Mouse (Mus musculus) regulatory T cell (primary cell): ENCODE data around the gene Stk38.

ENCODE experiments used
- in situ Hi-C: fragments of 300-600 bp; cut with MboI, MseI; formaldehyde crosslinking; loops from one replicate; pipeline ENCODE4 v1.15.1; 2025; ENCODE audit warnings: high pct_unique_total_duplicates

Stk38 gene

DNA sequence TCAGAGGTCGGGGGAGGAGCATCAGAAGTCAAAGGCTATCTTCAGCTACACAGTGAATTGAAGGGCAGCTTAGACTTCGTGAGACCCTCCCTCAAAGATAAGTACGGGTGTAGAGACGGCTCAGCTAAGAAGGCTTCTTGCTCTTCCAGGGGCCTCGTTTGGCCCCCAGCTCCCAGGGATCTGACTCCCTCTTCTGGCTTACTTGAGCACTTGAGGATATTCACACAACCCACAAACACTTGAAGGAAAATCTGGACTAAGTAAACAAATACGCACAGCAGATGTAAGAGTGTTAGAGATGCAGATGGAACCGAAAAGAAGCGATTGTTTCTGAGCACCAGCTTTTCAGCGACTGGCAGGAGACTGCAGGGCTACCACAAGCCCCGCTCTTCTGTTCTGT is 47.2 kb downstream of the Stk38 start:
- in situ Hi-C loops: no loop called here

DNA sequence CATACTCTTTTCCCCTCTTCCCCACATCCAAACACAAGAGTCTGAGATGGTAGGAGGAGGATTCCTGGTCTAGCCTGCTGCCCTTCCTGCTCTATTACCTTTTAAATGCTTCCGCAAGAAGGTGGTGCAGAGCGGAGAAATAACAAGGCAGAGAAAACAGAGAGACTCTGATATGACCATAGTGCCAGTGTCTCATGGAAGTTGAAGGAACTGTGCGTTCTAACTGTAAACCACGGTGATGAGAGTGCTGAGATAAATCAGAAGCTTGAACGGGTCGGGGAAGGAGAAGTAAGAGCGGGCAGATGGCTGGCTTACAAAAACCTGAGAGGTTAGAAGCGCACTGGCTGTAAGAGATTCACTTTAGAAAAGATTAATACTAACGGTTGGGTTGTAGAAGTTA is 53.4 kb downstream of the Stk38 start:
- in situ Hi-C loops: no loop called here

DNA sequence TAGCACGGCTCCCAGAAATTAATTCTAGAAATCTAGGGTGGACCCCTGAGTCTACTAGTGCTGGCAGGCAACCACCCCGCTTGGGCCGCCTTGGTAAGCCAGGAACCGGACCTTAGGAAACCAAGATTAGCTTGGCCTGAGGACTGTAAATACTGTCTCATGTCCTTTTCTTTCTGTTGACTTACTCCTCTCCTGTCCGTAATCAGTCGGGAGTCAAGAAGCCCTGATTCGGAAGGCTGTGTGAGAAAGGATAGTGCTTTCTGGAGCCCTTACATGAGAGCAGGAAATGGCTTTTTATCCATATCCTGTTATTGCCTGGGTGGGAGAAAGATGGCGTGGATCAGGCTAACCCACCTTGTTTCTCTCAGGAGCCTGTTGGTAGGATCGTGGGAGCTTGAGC is 54.5 kb downstream of the Stk38 start:
- in situ Hi-C loops: no loop called here

DNA sequence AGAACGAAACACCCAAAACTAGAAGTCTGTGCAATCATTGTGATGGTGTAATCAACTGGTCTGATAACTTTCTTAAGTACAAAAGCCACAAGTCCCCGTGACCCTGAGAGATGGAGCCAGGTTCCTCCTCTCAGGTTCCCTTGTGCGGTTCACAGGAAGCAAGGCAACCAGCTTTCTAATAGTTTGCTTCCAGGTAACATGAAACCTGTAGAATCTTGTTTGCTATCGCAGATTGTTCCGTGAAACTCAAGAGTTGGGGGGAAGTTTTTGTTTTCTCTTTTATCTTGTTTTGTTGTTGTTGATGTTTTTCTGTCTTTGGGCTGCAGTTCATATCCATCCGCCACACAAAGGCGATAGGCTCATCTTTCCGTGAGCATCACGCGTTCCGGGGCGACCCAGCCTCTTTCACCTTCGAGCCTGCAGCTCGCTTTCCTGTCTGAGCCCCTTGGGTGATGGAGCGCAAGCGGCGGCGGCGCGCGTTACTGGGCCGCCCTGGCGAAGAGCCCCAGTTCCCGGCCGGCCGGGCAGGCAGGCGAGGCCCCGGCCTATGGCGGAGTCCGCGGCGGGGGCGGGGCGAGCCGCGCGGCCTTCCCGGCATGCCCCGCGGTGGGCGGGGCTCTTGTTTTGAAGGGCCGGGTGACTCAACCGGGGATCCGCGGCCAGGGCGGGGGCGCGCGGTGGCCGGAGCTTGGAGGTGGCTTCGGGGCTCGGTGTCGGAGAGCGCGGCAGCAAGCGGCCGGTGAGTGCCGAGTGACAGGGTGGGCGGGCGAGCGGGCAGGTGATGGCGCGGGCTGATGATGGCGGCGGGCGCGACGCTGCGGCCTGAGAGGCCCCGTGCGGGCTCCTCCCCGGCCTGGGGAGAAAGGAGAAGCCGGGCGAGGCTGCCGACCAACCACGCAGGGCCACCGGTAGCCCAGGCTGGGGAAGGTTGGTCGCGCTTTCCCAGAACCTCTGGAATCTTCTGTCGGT is 55.7 kb downstream of the Stk38 start, which contains the start of gene Kctd20:
Kctd20 (plus strand) TSS at position 120 of the 969 bp plus-strand sequence.
- in situ Hi-C loops: no loop called here

DNA sequence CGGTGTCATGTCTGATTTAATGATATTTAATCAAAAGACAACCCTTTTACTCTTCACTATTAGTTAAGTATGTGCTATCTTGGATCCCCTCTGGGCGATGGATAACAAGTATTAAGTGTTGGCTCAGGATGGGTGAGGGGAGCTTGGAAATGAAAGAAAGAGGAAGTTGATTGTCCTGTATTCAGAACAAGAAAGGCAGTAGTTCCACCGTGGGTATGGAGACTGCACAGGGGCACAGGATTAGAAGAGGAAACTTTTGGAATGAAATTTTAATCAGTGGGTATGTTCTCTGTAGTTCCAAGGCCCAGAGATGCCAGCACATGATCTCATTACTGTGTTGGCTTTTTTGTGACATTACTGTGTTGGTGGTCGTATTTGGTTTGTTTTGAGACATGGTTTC is 57.0 kb downstream of the Stk38 start:
- in situ Hi-C loops: no loop called here

DNA sequence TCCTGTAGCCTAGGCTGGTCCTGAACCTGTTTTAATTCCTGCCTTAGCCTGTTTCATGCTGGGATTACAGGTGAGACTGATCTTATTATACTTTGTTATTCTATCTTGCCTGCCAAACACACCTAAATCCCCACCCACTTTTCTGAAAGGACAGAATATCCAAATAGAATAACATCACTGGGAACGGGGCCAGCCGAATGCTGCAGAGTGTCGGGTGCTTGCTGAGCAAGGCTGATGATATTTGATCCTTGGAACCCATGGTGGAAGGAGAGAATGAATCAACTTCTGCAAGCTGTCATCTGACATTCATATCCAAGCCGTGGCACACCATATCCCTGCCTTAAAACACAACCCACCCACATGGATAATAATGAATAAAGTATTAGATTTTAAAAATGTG is 59.1 kb downstream of the Stk38 start:
- in situ Hi-C loops: no loop called here

DNA sequence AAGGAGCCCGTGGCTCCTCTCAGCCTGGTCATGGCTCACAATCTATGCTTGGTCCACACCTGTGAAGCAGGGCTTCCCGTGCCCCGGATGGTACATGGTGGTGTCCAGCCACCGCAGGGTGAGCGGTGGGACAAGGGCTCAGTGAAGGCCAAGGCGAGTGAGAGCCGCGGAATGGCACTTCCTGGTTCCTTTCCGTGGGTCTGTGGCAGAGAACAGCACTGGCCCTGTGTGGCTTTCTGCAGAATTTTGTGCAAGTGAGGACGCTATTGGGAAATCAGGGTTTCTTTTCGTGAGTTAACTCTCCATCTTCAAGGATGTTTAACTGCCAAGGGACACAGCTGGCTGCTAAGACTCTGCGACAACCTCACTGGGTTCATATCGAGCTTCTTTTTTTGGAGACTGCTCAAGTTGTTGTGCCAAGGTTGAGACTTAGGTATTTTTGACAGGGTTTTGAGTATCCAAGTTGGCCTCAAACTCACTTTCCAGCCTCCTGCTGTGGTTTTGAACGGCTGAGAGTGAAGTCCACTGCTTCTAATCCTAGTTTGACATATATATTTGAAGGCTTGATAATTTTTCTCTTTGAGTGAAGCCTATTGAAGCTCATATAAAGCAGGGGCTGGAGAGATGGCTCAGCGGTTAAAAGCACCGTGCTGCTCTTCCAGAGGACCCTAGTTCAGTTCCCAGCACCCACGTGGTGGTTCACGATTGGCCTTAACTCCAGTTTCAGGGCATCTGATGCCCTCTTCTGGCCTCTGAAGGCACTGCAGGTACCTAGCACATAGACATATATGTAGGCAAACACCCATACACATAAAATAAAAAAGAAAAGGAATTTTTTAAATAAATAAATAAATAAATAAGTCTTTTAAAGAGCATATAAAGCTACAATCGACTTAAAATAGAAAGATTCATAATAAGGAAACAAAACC is 60.5 kb downstream of the Stk38 start:
- in situ Hi-C loops: no loop called here

DNA sequence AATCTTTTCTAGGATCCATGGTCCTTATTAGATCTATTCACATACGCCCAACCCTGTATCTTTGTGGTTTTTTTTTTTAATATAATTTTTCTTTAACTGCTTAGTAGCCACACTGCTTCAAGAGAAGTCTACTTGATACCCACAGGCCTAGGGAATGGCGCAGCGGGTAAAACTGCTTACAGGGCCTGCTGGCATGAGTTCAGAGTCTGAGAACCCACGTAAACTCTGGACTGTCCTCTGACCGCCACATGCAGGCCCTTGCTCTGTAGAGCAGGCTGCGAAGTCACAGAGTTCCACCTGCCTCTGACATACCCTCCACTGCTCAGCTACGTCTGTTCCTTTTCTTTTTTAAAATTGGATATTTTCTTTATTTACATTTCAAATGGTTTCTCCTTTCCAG is 63.3 kb downstream of the Stk38 start:
- in situ Hi-C loops: no loop called here

DNA sequence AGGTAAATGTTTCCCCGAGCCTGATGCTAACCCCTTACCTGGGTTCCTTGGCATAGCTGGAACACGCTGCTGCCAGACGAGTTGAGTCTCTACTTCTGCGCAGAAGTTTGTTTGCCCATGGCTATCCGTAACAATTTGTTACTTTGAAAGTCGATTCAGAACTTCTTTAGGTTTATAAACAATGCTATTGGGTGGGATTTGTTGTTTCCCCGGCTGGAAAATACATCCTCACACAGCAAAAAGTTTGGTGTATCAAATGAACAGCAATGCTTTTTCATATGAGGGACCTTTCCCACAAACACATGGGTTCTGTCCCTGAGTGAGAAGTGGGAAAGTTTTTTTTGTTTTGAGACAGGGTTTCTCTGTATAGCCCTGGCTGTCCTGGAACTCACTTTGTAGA is 64.1 kb downstream of the Stk38 start, which contains the start of gene Pxt1:
Pxt1 (minus strand) TSS at position 101 of the 400 bp plus-strand sequence.
- in situ Hi-C loops: no loop called here

DNA sequence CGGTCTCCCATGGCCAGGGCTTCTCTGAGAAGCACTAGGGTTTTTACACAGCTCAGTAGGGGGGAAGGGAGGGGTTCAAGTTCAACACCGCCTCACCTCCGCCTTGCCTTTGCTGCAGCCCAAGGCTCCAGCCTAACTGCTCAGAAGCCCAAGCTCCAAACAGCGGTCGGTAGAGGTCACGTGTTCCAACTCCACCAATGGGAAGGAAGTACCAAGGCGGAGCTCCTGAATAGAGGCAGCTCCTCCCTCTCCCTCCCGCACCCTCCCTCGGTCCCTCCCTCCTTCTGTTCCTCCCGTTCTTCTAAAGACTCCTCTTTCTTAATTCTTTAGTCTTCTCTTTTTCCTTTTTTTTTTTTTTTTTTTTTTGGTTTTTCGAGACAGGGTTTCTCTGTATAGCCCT is 65.7 kb downstream of the Stk38 start:
- in situ Hi-C loops: no loop called here

DNA sequence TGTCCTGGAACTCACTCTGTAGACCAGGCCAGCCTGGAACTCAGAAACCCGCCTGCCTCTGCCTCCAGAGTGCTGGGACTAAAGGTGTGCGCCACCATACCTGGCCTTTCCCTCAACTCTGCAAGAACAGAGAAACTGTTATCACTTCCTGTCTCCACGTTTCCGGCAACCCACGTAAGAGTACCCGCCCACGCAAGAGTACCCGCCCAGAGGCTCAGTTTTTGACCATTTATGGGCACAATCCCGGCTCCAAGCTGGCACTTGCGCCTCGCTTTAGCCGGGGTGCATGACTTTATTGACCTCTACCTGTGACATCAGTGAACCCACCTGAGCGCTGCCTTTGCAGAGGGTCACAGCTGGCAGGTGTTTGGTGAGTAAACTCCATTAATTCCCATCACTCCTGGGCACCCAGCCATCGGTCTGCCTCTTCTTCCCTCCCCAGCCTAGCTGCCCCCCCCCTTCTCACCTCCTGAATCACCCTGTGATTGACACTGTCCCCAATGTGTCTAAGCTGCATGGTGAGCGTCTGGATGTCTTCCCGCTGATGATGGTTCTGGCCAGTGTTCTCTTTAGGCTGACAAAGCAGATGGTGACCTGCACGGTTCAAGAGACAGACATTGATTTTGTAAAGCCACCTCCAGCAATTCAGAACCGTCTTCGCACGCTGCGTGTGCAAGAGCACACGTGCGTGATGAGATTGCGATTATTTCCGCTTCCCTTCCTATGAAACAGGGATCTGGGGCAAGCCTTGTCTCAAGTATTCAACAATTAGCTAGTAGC is 66.8 kb downstream of the Stk38 start:
- in situ Hi-C loops: no loop called here

DNA sequence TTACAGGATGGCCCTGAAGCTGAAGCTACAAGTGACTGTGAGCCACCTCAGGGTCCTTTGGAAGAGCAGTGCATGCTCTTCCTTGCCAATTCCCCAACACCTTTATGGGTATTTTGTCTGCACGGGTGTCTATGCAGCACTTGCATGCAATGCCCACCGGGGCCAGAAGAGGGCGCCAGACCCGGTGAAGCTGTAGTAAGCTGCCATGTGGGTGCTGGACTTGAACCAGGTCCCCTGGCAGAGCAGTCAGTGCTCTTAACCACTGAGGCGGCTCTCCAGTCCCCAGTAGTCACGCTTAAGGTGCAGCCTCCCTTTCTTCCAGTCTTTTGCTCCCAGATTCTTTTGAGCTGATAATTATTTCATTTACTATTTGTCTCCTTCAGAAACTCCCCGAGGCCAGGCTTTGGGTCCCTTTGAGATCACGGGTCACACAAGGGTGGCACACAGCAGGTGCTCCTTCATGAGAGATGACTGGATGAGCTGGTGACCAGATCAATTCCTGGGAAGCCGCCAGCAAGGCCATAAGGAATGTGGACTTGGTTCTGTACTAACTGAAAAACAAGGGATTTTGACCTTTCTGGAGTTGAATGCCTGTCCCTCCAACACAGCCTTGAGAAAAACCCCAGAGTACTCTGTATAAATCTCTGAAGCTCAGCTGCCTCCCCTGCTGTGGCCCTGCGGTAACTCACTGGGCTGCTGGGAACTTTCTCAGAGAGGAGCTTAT is 71.0 kb downstream of the Stk38 start:
- in situ Hi-C loops: no loop called here

DNA sequence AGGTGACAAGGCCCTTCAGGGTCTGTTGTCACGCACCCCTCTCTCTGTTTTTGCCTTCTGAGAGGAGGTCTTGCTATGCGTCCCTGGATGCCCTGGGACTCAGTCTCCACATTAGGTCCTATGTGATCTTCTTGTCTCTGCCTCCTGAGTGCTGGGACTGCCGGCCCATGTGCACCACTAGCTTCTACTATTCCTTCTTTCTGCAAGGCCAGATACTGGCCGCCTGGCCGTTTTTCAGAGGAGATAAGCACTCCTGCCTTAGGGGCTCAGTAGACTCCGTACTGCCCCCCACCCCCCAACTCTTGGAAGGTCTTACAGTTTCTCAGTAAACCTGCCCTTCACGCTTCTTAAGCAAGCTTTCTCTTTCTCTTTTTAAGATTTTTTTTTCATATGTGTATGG is 71.7 kb downstream of the Stk38 start:
- in situ Hi-C loops: no loop called here

DNA sequence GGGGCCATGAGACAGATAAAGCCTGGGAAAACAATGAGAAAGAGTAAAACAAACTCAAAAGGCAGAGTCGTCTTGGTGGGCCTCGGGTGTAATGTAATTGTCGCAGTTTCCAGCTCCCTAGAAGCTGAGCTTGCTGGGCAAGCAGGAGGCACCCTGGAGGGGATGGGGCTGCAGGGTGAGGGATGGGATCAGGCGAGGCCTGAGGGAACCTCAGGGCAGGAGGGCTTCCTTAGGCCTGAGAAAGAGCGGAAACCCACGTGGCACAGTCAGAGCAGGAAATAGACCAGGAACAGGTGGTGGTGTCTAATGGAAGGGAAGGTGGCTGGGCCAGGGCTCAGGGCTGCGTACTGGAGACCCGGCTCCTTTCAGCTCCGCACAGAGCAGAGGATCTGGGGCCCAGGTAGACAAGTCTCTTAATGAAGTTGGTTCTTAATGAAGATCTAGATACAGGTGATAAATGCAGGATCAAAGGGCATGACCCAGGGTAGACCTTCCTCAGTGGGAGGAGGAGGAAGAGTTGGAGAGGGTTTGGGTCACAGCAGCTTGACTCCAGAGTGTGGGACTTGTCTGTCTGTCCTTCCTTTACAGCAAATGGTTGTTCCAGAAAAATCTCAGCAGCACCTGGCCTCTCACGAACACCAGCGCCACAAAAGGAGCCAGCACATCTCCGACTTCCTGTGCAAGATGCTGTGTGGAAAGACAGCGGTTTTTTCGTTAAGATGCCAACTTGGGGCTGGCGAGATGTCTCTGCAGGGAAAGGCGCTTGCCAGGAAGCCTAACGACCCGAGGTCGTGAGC is 73.5 kb downstream of the Stk38 start:
- in situ Hi-C loops: no loop called here

DNA sequence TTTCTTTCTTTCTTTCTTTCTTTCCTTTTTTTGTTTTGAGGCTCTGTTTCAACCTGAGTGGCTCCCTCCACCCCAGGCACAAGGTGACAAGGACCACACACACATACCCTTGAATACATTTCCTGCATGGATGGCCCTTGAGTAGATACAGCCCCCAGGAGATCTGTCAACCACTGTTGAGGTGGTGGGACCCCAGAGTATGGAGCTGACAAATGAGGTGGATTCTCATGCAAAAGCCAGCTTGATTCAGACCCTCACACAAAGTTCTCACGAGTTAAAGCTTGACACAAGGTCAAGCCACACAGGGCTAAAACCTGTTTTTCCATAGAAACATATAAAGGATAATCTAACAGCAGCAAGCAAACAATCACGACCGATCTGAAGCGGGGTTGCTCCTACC is 75.5 kb downstream of the Stk38 start:
- in situ Hi-C loops: no loop called here

DNA sequence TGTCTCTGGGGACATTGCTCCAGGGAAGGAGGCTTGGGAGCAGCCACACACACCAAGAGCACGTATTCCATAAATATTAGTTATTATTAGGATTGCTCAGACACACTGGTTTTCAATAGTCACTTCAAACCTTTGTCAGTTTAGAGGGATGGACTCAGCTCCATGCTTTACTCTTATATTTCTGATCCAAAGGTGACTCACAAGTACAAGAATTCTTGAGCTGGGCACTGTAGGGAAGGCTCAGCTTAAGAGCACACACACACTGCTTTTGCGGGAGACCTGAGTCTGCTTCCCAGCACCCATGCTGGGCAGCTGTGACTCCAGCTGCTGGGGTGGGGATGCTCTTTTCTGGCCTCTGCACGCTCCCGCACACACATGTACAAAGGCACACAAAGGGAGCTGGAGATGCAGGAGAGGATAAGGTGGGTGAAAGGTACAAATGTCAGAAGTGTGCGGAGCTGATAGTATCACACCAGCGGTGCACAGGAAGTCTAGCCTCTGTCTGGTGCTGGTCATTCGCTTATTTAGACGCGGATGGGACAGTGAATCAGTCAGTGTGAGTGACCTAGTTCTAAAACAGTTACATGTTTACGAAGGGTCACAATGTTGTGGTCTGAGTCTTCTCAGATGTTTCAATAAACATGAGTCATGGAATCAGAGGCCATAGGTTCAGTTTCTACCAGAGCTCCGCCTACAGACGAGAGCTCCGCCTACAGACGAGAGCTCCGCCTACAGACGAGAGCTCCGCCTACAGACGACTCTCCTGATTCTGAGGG is 76.2 kb downstream of the Stk38 start:
- in situ Hi-C loops: no loop called here

DNA sequence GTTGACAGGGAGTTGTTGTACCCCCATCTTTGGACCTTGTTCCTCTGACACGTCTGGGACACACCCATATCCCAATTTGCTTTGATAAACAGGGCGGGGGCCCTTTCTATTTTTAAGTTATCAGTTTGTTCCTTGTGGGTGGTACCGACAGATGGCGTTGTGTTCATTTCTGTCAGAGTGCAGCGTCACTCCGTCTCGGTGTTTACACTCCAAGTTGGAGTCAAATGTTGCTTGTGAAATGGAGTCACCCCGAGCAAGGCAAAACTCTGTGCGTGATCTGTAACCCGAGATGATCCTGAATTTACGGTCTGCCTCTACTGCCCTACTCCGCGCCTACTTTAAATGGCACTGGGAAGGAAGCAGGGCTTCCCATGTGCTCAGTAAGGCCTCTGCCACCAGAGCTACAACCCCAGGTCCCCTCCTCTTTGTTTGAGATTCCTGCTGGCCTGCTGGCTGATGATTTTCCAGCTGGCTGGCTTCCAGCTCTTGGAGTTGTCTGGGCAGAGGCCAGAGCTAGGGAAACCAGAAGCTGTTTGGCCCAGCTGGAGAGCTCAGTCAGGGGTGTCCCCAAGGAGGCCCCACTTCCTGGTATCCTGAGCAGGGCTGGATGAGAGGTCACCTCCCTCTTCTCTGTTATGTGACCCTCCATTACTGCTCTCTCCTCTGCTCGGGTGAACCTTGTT is 77.3 kb downstream of the Stk38 start:
- in situ Hi-C loops: no loop called here

DNA sequence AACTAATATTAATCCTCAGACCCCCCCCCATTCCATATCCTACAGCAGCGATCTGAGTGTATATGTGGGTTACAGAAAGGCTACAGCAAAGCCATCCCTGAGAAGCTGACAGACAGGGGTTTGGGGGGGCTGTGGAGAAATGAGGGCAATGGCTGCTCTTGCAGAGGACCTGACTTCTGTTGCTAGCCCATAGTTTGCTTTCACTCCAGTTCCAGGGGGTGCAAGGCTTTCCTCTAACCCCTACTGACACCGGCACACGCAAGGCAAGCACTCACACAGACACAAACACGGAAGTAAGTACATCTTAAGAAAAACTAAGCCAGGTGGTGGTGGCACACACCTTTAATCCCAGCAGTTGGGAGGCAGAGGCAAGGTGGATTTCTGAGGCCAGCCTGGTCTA is 78.4 kb downstream of the Stk38 start:
- in situ Hi-C loops: no loop called here

DNA sequence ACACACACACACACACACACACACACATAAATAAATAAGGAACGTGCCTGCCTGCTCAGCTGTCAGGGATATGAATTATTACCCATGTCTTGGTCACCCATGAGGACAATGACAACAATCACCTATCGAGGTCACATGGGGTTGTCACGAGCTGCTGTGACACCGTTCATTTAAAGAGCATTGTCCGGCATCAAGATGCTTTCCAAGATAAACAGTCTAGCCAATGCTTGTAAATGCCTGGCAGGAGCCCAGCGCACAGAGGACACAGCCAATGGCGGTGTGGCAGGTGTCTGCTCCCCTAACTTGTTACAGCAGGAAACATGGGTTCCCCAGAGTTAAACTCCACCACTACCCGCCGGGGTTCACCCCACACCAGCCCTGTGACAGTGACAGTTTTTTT is 79.8 kb downstream of the Stk38 start:
- in situ Hi-C loops: no loop called here
